27 mouse cellular contexts compared by ENCODE assay signal in the genomic region with DNA sequence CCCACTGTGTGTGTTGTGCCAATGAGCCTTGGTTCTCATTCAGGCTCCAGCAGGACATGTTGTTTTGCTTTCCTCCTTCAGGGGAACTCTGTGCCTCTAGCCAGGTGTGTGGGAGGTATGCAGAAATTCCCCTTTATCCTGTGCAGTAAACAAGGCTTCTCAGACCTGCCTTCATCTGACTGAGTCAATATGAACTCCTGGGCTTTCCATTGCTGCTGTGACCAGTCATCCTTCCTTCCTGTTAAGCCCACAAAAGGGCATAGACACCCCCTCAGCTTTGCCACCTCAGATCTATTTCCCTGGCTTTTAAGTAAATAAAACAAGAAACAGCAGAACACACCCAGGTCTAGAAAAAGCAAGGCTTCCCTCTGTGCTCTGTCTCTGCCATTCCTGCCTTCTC. TPM values are rescaled to one million over a fixed set of nuclear protein-coding genes. Genes with fewer than 3 reads are reported as not detected.
DNase-seq lines count a peak whose midpoint lies in the region; ATAC-seq and TF ChIP-seq lines count a peak whose summit lies in the region.
"Had no signal": no experiment of that assay in that cellular context is flagged by ENCODE, and none has a peak within 500 bp of the region (broad histone marks: within the 10 kb centered on the region; RNA-seq: fewer than 3 reads in every experiment).

No protein-coding gene starts in this region.

- no peak overlapping the region for H3K4me3 ChIP-seq in forebrain, embryonic 10.5 days
- H3K4me3 ChIP-seq in forebrain, embryonic 13.5 days = no peak overlapping the region
- no peak overlapping the region for H3K4me3 ChIP-seq in CH12.LX (replicated peaks in 1 of 3; ENCODE audit: low read depth in 2 of 3, low read length in 2 of 3, poor library complexity in 1 of 3)
- no peak overlapping the region for H3K4me3 ChIP-seq in stomach, embryonic 14.5 days (ENCODE audit: low read depth, low read length)
- H3K4me3 ChIP-seq: embryonic facial prominence, embryonic 12.5 days; forebrain, embryonic 12.5 days; gastrocnemius, adult 2 months; heart, embryonic 15.5 days; kidney, embryonic 15.5 days; limb, embryonic 10.5 days; midbrain, embryonic 10.5 days had no signal

- TF ChIP-seq CTCF in CH12.LX (conservative IDR thresholded peaks at IDR 0.05 in 1 of 2, IDR thresholded peaks at IDR 0.05 in 1 of 2; ENCODE audit: low read depth in 2 of 2, low read length in 2 of 2) = no peak

- H3K4me2 ChIP-seq in forebrain, embryonic 13.5 days = no peak overlapping the region
- no peak overlapping the region for H3K4me2 ChIP-seq in CH12.LX (ENCODE audit: insufficient read depth, low read depth, poor library complexity, severe bottlenecking)
- no peak overlapping the region for H3K4me2 ChIP-seq in stomach, embryonic 14.5 days (replicated peaks; ENCODE audit: low read depth, low read length)
- H3K4me2 ChIP-seq: embryonic facial prominence, embryonic 12.5 days; forebrain, embryonic 12.5 days; heart, embryonic 15.5 days; hindbrain, embryonic 14.5 days; kidney, embryonic 15.5 days had no signal

- in situ Hi-C loops in CH12.LX (cut with MboI; ENCODE audit: low pct_ligation_motif_present, low pct_unique_long_range_greater_than_20kb, low sequenced_read_pairs) = no loop called here

- dilution Hi-C loops in CH12.LX (cut with MboI; ENCODE audit: extremely low pct_ligation_motif_present, extremely low pct_unique_long_range_greater_than_20kb, low sequenced_read_pairs) = no loop called here

- TF ChIP-seq POLR2A in CH12.LX (IDR thresholded peaks at IDR 0.05; ENCODE audit: low read depth, low read length) = no peak

- H3K79me2 ChIP-seq in CH12.LX (replicated peaks; ENCODE audit: control insufficient read depth, extremely low read depth, insufficient read depth, poor library complexity, severe bottlenecking) = no peaks in the 10 kb centered on the region

- no peaks in the 10 kb centered on the region for H3K9me3 ChIP-seq in forebrain, embryonic 10.5 days
- H3K9me3 ChIP-seq in forebrain, embryonic 13.5 days (replicated peaks) = no peaks in the 10 kb centered on the region
- no peaks in the 10 kb centered on the region for H3K9me3 ChIP-seq in CH12.LX (replicated peaks; ENCODE audit: low read length)
- H3K9me3 ChIP-seq in stomach, embryonic 14.5 days (ENCODE audit: control insufficient read depth, low read depth, low read length) = no peaks in the 10 kb centered on the region
- H3K9me3 ChIP-seq: embryonic facial prominence, embryonic 12.5 days; forebrain, embryonic 12.5 days; heart, embryonic 15.5 days; kidney, embryonic 15.5 days; limb, embryonic 10.5 days; midbrain, embryonic 10.5 days had no signal

- peaks cover 27% of the 10 kb centered on the region for H3K4me1 ChIP-seq in forebrain, embryonic 10.5 days
- H3K4me1 ChIP-seq in forebrain, embryonic 13.5 days = peaks cover 12% of the 10 kb centered on the region
- peaks cover 15 to 76% of the 10 kb centered on the region in 2 experiments for H3K4me1 ChIP-seq in CH12.LX (ENCODE audit: control insufficient read depth in 1 of 2, insufficient read depth in 2 of 2)
- no peaks in the 10 kb centered on the region for H3K4me1 ChIP-seq in stomach, embryonic 14.5 days (ENCODE audit: control insufficient read depth, insufficient read depth, low read length)
- H3K4me1 ChIP-seq: embryonic facial prominence, embryonic 12.5 days; kidney, embryonic 15.5 days; limb, embryonic 10.5 days had no signal

- H3K36me3 ChIP-seq in forebrain, embryonic 10.5 days (replicated peaks) = no peaks in the 10 kb centered on the region
- H3K36me3 ChIP-seq in forebrain, embryonic 13.5 days (ENCODE audit: poor library complexity, severe bottlenecking) = no peaks in the 10 kb centered on the region
- H3K36me3 ChIP-seq in CH12.LX (replicated peaks in 1 of 2; ENCODE audit: control insufficient read depth in 1 of 2, insufficient read depth in 1 of 2, low read length in 1 of 2) = no peaks in the 10 kb centered on the region
- no peaks in the 10 kb centered on the region for H3K36me3 ChIP-seq in stomach, embryonic 14.5 days (ENCODE audit: control insufficient read depth, insufficient read depth, low read length)
- H3K36me3 ChIP-seq: embryonic facial prominence, embryonic 12.5 days; forebrain, embryonic 12.5 days; heart, embryonic 15.5 days; kidney, embryonic 15.5 days; limb, embryonic 10.5 days; midbrain, embryonic 10.5 days had no signal

- ATAC-seq in forebrain, embryonic 13.5 days = no peak
- peak; percentile 25 for ATAC-seq in stomach, embryonic 14.5 days (ENCODE audit: insufficient number of reproducible peaks, insufficient read depth, low FRiP score, low read depth)
- ATAC-seq: intestine, embryonic 16.5 days; lung, postnatal 0 days had no signal

- no peak for DNase-seq in forebrain, embryonic 10.5 days (ENCODE audit: extremely low spot score, low spot score)
- DNase-seq in 416B (ENCODE audit: low read depth) (peak; percentile 70), CH12.LX (ENCODE audit: extremely low read depth) (peak; percentile 47)
- no peak for DNase-seq in cerebellum, postnatal 36 days
- DNase-seq in layer of hippocampus, postnatal 25 days (ENCODE audit: extremely low spot score in 1 of 2, low spot score in 1 of 2) = no peak
- DNase-seq in c-Kit-positive CD71-positive TER-119-positive erythroid progenitor cells, embryonic 14.5 days (ENCODE audit: low spot score) = no peak
- DNase-seq: adrenal gland, postnatal 36 days; cerebellum, adult 11 months; cerebellum, postnatal 10 days; gastrocnemius, adult 2 months; heart, postnatal 4 days; liver; right cerebral cortex, postnatal 25 days; spleen, adult 18-20 months; thymus, adult 18-20 months; thymus, postnatal 4 days had no signal

- no peaks in the 10 kb centered on the region for H3K27me3 ChIP-seq in forebrain, embryonic 10.5 days (ENCODE audit: poor library complexity, severe bottlenecking)
- H3K27me3 ChIP-seq in forebrain, embryonic 13.5 days = no peaks in the 10 kb centered on the region
- no peaks in the 10 kb centered on the region for H3K27me3 ChIP-seq in CH12.LX (replicated peaks)
- H3K27me3 ChIP-seq in stomach, embryonic 14.5 days (ENCODE audit: control insufficient read depth, insufficient read depth, low read length) = no peaks in the 10 kb centered on the region
- H3K27me3 ChIP-seq: embryonic facial prominence, embryonic 12.5 days; forebrain, embryonic 12.5 days; heart, embryonic 15.5 days; kidney, embryonic 15.5 days had no signal

- peak; percentile 84 for TF ChIP-seq EP300 in CH12.LX (IDR thresholded peaks at IDR 0.05; ENCODE audit: low read length)

- TF ChIP-seq RAD21 in CH12.LX (IDR thresholded peaks at IDR 0.05; ENCODE audit: low read depth, low read length) = no peak; the same call in 1 of the 2 replicates

- peak overlapping the region; percentile 57 for H3K27ac ChIP-seq in forebrain, embryonic 10.5 days
- H3K27ac ChIP-seq in forebrain, embryonic 13.5 days = no peak overlapping the region
- no peak overlapping the region for H3K27ac ChIP-seq in CH12.LX (ENCODE audit: insufficient read depth, low read depth)
- H3K27ac ChIP-seq in stomach, embryonic 14.5 days (ENCODE audit: low read length) = peak overlapping the region; percentile 85
- H3K27ac ChIP-seq: embryonic facial prominence, embryonic 12.5 days; forebrain, embryonic 12.5 days; gastrocnemius, adult 2 months; heart, embryonic 15.5 days; hindbrain, embryonic 14.5 days; kidney, embryonic 15.5 days; limb, embryonic 10.5 days; midbrain, embryonic 10.5 days had no signal

- no peak overlapping the region for H3K9ac ChIP-seq in forebrain, embryonic 13.5 days
- no peak overlapping the region for H3K9ac ChIP-seq in CH12.LX (ENCODE audit: insufficient read depth, low read depth)
- no peak overlapping the region for H3K9ac ChIP-seq in stomach, embryonic 14.5 days (replicated peaks; ENCODE audit: low read depth, low read length)
- H3K9ac ChIP-seq: embryonic facial prominence, embryonic 12.5 days; forebrain, embryonic 12.5 days; heart, embryonic 15.5 days; hindbrain, embryonic 14.5 days; kidney, embryonic 15.5 days had no signal

TF ChIP-seq in CH12.LX, 34 proteins besides CTCF, POLR2A, EP300 and RAD21 (continues in another document):
- peak; percentile 64; the same call in 1 of the 2 replicates for TF ChIP-seq IRF4 (IDR thresholded peaks at IDR 0.05; ENCODE audit: low read depth, low read length)
- no peak for TF ChIP-seq MAFK (IDR thresholded peaks at IDR 0.05; ENCODE audit: insufficient replicate concordance, low read length)
- TF ChIP-seq POLR2AphosphoS2 (IDR thresholded peaks at IDR 0.05; ENCODE audit: low read depth, low read length) = no peak
- TF ChIP-seq PAX5 (IDR thresholded peaks at IDR 0.05; ENCODE audit: low read length) = no peak
- TF ChIP-seq MAZ (IDR thresholded peaks at IDR 0.05; ENCODE audit: low read depth, low read length) = 0 out of 2 replicates have a peak, but pooled peaks have one; percentile 35
- TF ChIP-seq ZMIZ1 (IDR thresholded peaks at IDR 0.05; ENCODE audit: low read depth, low read length) = no peak
- no peak for TF ChIP-seq USF2 (conservative IDR thresholded peaks at IDR 0.05; ENCODE audit: low read depth, low read length)
- peak; percentile 67 for TF ChIP-seq CHD2 (IDR thresholded peaks at IDR 0.05; ENCODE audit: low read length)
- TF ChIP-seq RCOR1 (conservative IDR thresholded peaks at IDR 0.05; ENCODE audit: low read depth, low read length) = no peak; the same call in 1 of the 2 replicates
- peak; percentile 71 for TF ChIP-seq BHLHE40 (IDR thresholded peaks at IDR 0.05; ENCODE audit: low read depth, low read length)
- peak; percentile 71 for TF ChIP-seq TCF12 (IDR thresholded peaks at IDR 0.05; ENCODE audit: low read depth, low read length)
- TF ChIP-seq JUN (IDR thresholded peaks at IDR 0.05; ENCODE audit: insufficient read depth, low read depth, low read length) = no peak
- no peak for TF ChIP-seq E2F4 (IDR thresholded peaks at IDR 0.05; ENCODE audit: insufficient replicate concordance, low read depth, low read length)
- TF ChIP-seq GABPA (IDR thresholded peaks at IDR 0.05; ENCODE audit: insufficient replicate concordance, low read depth, low read length) = no peak
- TF ChIP-seq JUND (conservative IDR thresholded peaks at IDR 0.05; ENCODE audit: low read depth, low read length) = peak; percentile 43; the same call in 1 of the 2 replicates
- TF ChIP-seq SIN3A (IDR thresholded peaks at IDR 0.05; ENCODE audit: low read length) = 0 out of 2 replicates have a peak, but pooled peaks have one; percentile 31
- no peak for TF ChIP-seq NELFE (IDR thresholded peaks at IDR 0.05; ENCODE audit: low read depth, low read length)
- peak; percentile 54; the same call in 1 of the 2 replicates for TF ChIP-seq MEF2A (IDR thresholded peaks at IDR 0.05; ENCODE audit: borderline replicate concordance, low read depth, low read length)

RNA-seq across cellular contexts. Expression of a gene that starts 45.2 kb away (rescaled TPM):
- polyA plus RNA-seq in forebrain, embryonic 10.5 days (2016; fragmentation: Nextera tagmentation; extraction: Ambion mirVana) = 3.1 and 3.6 TPM in 2 replicates
- 0.98 and 1.0 TPM in 2 replicates for polyA plus RNA-seq in forebrain, embryonic 13.5 days (2015; fragmentation: Nextera tagmentation; extraction: Ambion mirVana)
- total RNA-seq in CH12.LX (2012; rRNA removed) (0.04 and 0.17 TPM in 2 replicates), CH12.LX (2014; rRNA removed) (0.04 and 0.63 TPM in 2 replicates)
- polyA plus RNA-seq in CH12.LX (2012; ENCODE audit: insufficient read length, low read depth) = 0.30 and 0.46 TPM in 2 replicates
- polyA plus RNA-seq in stomach, embryonic 14.5 days (2014; fragmentation: Nextera tagmentation; extraction: Ambion mirVana) = 89.0 and 110 TPM in 2 replicates
- 1 to 10 TPM; 3.2 to 4.0 TPM for total RNA-seq in layer of hippocampus, postnatal 25 days (2021)

Comparison
In these comparisons a context has a peak if more than half of its experiments do, and no peak if none do; other contexts are left out.
1. H3K27ac ChIP-seq: peak in forebrain, embryonic 10.5 days (single experiment) and stomach, embryonic 14.5 days (single experiment); none in forebrain, embryonic 13.5 days (single experiment) and CH12.LX (single experiment).
2. DNase-seq: peak in 416B (single experiment) and CH12.LX (single experiment); none in forebrain, embryonic 10.5 days (single experiment), cerebellum, postnatal 36 days (0 of 2), layer of hippocampus, postnatal 25 days (0 of 2) and c-Kit-positive CD71-positive TER-119-positive erythroid progenitor cells, embryonic 14.5 days (single experiment).
3. RNA of a gene that starts 45.2 kb away (polyA plus RNA-seq): 89.0 to 110 TPM in stomach, embryonic 14.5 days; 3.1 to 3.6 TPM in forebrain, embryonic 10.5 days, 0.98 to 1.0 TPM in forebrain, embryonic 13.5 days and 0.30 to 0.46 TPM in CH12.LX; every median in the first group is over 10 times any median in the second.